Mouse (Mus musculus) left cerebral cortex, postnatal 25 days (tissue): Measurements from ENCODE around the gene Papss1. TPM values are rescaled to one million over a fixed set of nuclear protein-coding genes. Genes with fewer than 3 reads are reported as not detected.
A peak's percentile ranks its signal among the peaks of the same experiment; 100 is the strongest.

Experiments used
- DNase-seq, 2 experiments: peaks; one replicate each; pipeline ENCODE4 v3.0.0; 2022; ENCODE audit warnings: low spot score in 2 of 2, mixed read lengths in 1 of 2
- intact Hi-C: fragments of 180-260 bp; cut with DNase I; formaldehyde crosslinking; loops from one replicate; pipeline ENCODE4 v1.15.1; 2025
- total RNA-seq, 2 experiments: library from RNA; stranded (reverse); gene quantifications; 2 replicates each; pipeline ENCODE4 v1.2.3; 2021

The Papss1 gene
- total RNA-seq, 2 experiments from 2014 or later = 65.9 to 67.7 TPM

DNA sequence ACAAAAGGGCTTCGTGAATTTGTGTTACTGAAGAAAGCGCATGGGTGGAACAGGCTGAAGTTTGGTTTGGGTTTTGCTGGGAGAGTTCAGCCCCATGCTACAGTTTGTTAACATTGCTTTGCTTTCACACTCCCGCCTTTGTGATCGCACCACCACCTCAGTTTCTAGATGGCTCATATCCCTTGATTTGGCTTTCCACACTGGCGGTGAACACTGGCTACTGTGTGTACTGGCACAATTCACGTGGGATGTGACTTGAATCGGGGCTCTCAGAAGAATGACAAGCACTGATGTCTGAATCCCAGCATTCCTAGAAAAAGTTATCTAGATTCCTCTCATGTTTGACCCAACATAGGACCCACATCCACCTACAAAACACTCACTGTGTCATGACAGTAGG is 126.0 kb downstream of the Papss1 start:
- intact Hi-C loops = no loop called here
- peak in 1 of 2 experiments; percentile 23 for DNase-seq

- DNase-seq = no peak
- intact Hi-C loops = no loop called here
Observed at GRCm38 (mm10) chr3:131691202-131691601, 126.6 kb downstream of the Papss1 start.

Other genes with a start within 250 kb of the Papss1 start
- gene Sgms2, start 73.4 kb upstream of the Papss1 start, total RNA-seq = 1 to 10 TPM; 2.0 TPM